Mouse (Mus musculus): ENCODE measurements around the gene Mgea5. TPM values are rescaled to one million over a fixed set of nuclear protein-coding genes. Genes with fewer than 3 reads are reported as not detected.
A peak's percentile ranks its signal among the peaks of the same experiment; 100 is the strongest.

The Mgea5 gene
- polyA plus RNA-seq, 1 experiment from 2014 or later, result 52.3 TPM

- DNase-seq (ENCODE audit: low spot score) (peak; percentile 60), ATAC-seq (ENCODE audit: low read depth) (peak; percentile 41; the same call in 1 of the 2 replicates)
- no peak within 1 kb of the TSS for H3K27ac ChIP-seq (replicated peaks; ENCODE audit: low read depth, low read length)
- peak within 1 kb of the TSS; percentile 76 for H3K4me2 ChIP-seq (ENCODE audit: low read depth, low read length)
- no peaks in the 10 kb centered on the region for H3K9me3 ChIP-seq (ENCODE audit: control insufficient read depth, low read length)
- peak within 1 kb of the TSS; percentile 39 for H3K4me3 ChIP-seq (ENCODE audit: low read depth, low read length)
- H3K4me1 ChIP-seq (ENCODE audit: control insufficient read depth, insufficient read depth, low read length), result peaks cover 12% of the 10 kb centered on the region
- peak within 1 kb of the TSS; percentile 40 for H3K9ac ChIP-seq (ENCODE audit: low read depth, low read length)
- H3K36me3 ChIP-seq (ENCODE audit: control insufficient read depth, insufficient read depth, low read length), result no peaks in the 10 kb centered on the region; the same call in 1 of the 2 replicates
- 3% methylated on average over 8 of the region's 29 CpGs for WGBS
- peaks cover 9% of the 10 kb centered on the region; the same call in 1 of the 2 replicates for H3K27me3 ChIP-seq (replicated peaks; ENCODE audit: control insufficient read depth, insufficient read depth, low read length)
Measured at GRCm38 (mm10) chr19:45815831-45816405, 32.3 kb upstream of the Mgea5 start, which contains the start of gene Kcnip2. Gene Kcnip2, minus strand, starts transcription at chr19:45816061.

GRCm38 (mm10) chr19:45815170-45815569 lies 31.5 kb upstream of the Mgea5 start:
- no peak for DNase-seq (ENCODE audit: low spot score)
- Histone ChIP-seq H3K27ac (replicated peaks; ENCODE audit: low read depth, low read length) (no peak overlapping the region), H3K27me3 (replicated peaks; ENCODE audit: control insufficient read depth, insufficient read depth, low read length) (peaks cover 9% of the 10 kb centered on the region; the same call in 1 of the 2 replicates), H3K36me3 (ENCODE audit: control insufficient read depth, insufficient read depth, low read length) (no peaks in the 10 kb centered on the region; the same call in 1 of the 2 replicates), H3K4me1 (ENCODE audit: control insufficient read depth, insufficient read depth, low read length) (peaks cover 12% of the 10 kb centered on the region), H3K9ac (ENCODE audit: low read depth, low read length) (no peak overlapping the region), H3K4me2 (ENCODE audit: low read depth, low read length) (peak overlapping the region; percentile 76), H3K4me3 (ENCODE audit: low read depth, low read length) (peak overlapping the region; percentile 39; the same call in 1 of the 2 replicates), H3K9me3 (ENCODE audit: control insufficient read depth, low read length) (no peaks in the 10 kb centered on the region)
- WGBS, result 57% methylated on average over 10 of the region's 10 CpGs
- no peak; the same call in 1 of the 2 replicates for ATAC-seq (ENCODE audit: low read depth)

- Histone ChIP-seq H3K9me3 (ENCODE audit: control insufficient read depth, low read length) (no peaks in the 10 kb centered on the region), H3K4me2 (ENCODE audit: low read depth, low read length) (no peak overlapping the region), H3K36me3 (ENCODE audit: control insufficient read depth, insufficient read depth, low read length) (no peaks in the 10 kb centered on the region; the same call in 1 of the 2 replicates), H3K4me1 (ENCODE audit: control insufficient read depth, insufficient read depth, low read length) (peaks cover 12% of the 10 kb centered on the region), H3K27ac (replicated peaks; ENCODE audit: low read depth, low read length) (no peak overlapping the region), H3K9ac (ENCODE audit: low read depth, low read length) (no peak overlapping the region), H3K27me3 (replicated peaks; ENCODE audit: control insufficient read depth, insufficient read depth, low read length) (peaks cover 9% of the 10 kb centered on the region; the same call in 1 of the 2 replicates), H3K4me3 (ENCODE audit: low read depth, low read length) (no peak overlapping the region)
- WGBS, result 20% methylated on average over 8 of the region's 12 CpGs
- ATAC-seq (ENCODE audit: low read depth) (0 out of 2 replicates have a peak, but pooled peaks have one; percentile 23), DNase-seq (ENCODE audit: low spot score) (peak; percentile 69)
Measured at GRCm38 (mm10) chr19:45813801-45814200, 30.2 kb upstream of the Mgea5 start.

- no peak overlapping the region for H3K4me2 ChIP-seq (ENCODE audit: low read depth, low read length)
- no peak overlapping the region for H3K9ac ChIP-seq (ENCODE audit: low read depth, low read length)
- no peaks in the 10 kb centered on the region for H3K9me3 ChIP-seq (ENCODE audit: control insufficient read depth, low read length)
- 11% methylated on average over 11 of the region's 11 CpGs for WGBS
- ATAC-seq (ENCODE audit: low read depth) (peak; percentile 36), DNase-seq (ENCODE audit: low spot score) (peak; percentile 64)
- no peak overlapping the region for H3K4me3 ChIP-seq (ENCODE audit: low read depth, low read length)
- peaks cover 12% of the 10 kb centered on the region for H3K4me1 ChIP-seq (ENCODE audit: control insufficient read depth, insufficient read depth, low read length)
- H3K27me3 ChIP-seq (replicated peaks; ENCODE audit: control insufficient read depth, insufficient read depth, low read length), result peaks cover 9% of the 10 kb centered on the region; the same call in 1 of the 2 replicates
- no peak overlapping the region for H3K27ac ChIP-seq (replicated peaks; ENCODE audit: low read depth, low read length)
- no peaks in the 10 kb centered on the region; the same call in 1 of the 2 replicates for H3K36me3 ChIP-seq (ENCODE audit: control insufficient read depth, insufficient read depth, low read length)
Measured at GRCm38 (mm10) chr19:45813263-45813662, 29.6 kb upstream of the Mgea5 start.

GRCm38 (mm10) chr19:45812673-45813252 lies 29.1 kb upstream of the Mgea5 start:
- H3K4me1 ChIP-seq (ENCODE audit: control insufficient read depth, insufficient read depth, low read length), result peaks cover 12% of the 10 kb centered on the region
- no peaks in the 10 kb centered on the region; the same call in 1 of the 2 replicates for H3K36me3 ChIP-seq (ENCODE audit: control insufficient read depth, insufficient read depth, low read length)
- no peak for ATAC-seq (ENCODE audit: low read depth)
- H3K9me3 ChIP-seq (ENCODE audit: control insufficient read depth, low read length), result no peaks in the 10 kb centered on the region
- H3K27ac ChIP-seq (replicated peaks; ENCODE audit: low read depth, low read length), result no peak overlapping the region
- peak overlapping the region; percentile 14; the same call in 1 of the 2 replicates for H3K4me3 ChIP-seq (ENCODE audit: low read depth, low read length)
- H3K27me3 ChIP-seq (replicated peaks; ENCODE audit: control insufficient read depth, insufficient read depth, low read length), result peaks cover 9% of the 10 kb centered on the region; the same call in 1 of the 2 replicates
- WGBS, result 19% methylated on average over 8 of the region's 8 CpGs
- no peak for DNase-seq (ENCODE audit: low spot score)
- no peak overlapping the region for H3K9ac ChIP-seq (ENCODE audit: low read depth, low read length)
- H3K4me2 ChIP-seq (ENCODE audit: low read depth, low read length), result peak overlapping the region; percentile 35

- H3K36me3 ChIP-seq (ENCODE audit: control insufficient read depth, insufficient read depth, low read length), result no peaks in the 10 kb centered on the region; the same call in 1 of the 2 replicates
- peak overlapping the region; percentile 14; the same call in 1 of the 2 replicates for H3K4me3 ChIP-seq (ENCODE audit: low read depth, low read length)
- peaks cover 12% of the 10 kb centered on the region; the same call in 1 of the 2 replicates for H3K4me1 ChIP-seq (ENCODE audit: control insufficient read depth, insufficient read depth, low read length)
- H3K9me3 ChIP-seq (ENCODE audit: control insufficient read depth, low read length), result no peaks in the 10 kb centered on the region
- ATAC-seq (ENCODE audit: low read depth) (peak; percentile 27; the same call in 1 of the 2 replicates), DNase-seq (ENCODE audit: low spot score) (peak; percentile 35)
- H3K27ac ChIP-seq (replicated peaks; ENCODE audit: low read depth, low read length), result no peak overlapping the region
- WGBS, result under 1% methylated on average over 15 of the region's 16 CpGs
- H3K27me3 ChIP-seq (replicated peaks; ENCODE audit: control insufficient read depth, insufficient read depth, low read length), result peaks cover 9% of the 10 kb centered on the region; the same call in 1 of the 2 replicates
- H3K9ac ChIP-seq (ENCODE audit: low read depth, low read length), result no peak overlapping the region
- H3K4me2 ChIP-seq (ENCODE audit: low read depth, low read length), result peak overlapping the region; percentile 35
Measured at GRCm38 (mm10) chr19:45812115-45812514, 28.5 kb upstream of the Mgea5 start.

GRCm38 (mm10) chr19:45811028-45811674 lies 27.5 kb upstream of the Mgea5 start:
- Histone ChIP-seq H3K27me3 (replicated peaks; ENCODE audit: control insufficient read depth, insufficient read depth, low read length) (peaks cover 9% of the 10 kb centered on the region; the same call in 1 of the 2 replicates), H3K27ac (replicated peaks; ENCODE audit: low read depth, low read length) (no peak overlapping the region), H3K36me3 (ENCODE audit: control insufficient read depth, insufficient read depth, low read length) (no peaks in the 10 kb centered on the region), H3K4me3 (ENCODE audit: low read depth, low read length) (no peak overlapping the region), H3K9me3 (ENCODE audit: control insufficient read depth, low read length) (no peaks in the 10 kb centered on the region), H3K4me2 (ENCODE audit: low read depth, low read length) (no peak overlapping the region), H3K4me1 (ENCODE audit: control insufficient read depth, insufficient read depth, low read length) (peaks cover 8% of the 10 kb centered on the region; the same call in 1 of the 2 replicates), H3K9ac (ENCODE audit: low read depth, low read length) (no peak overlapping the region)
- ATAC-seq (ENCODE audit: low read depth) (no peak), DNase-seq (ENCODE audit: low spot score) (no peak)
- WGBS, result 66% methylated on average over 12 of the region's 12 CpGs

- WGBS, result 90% methylated on average over 4 of the region's 4 CpGs
- Histone ChIP-seq H3K9me3 (ENCODE audit: control insufficient read depth, low read length) (no peaks in the 10 kb centered on the region), H3K27me3 (replicated peaks; ENCODE audit: control insufficient read depth, insufficient read depth, low read length) (0 out of 2 replicates have a peak, but pooled peaks cover 4% of the 10 kb centered on the region), H3K4me1 (ENCODE audit: control insufficient read depth, insufficient read depth, low read length) (no peaks in the 10 kb centered on the region), H3K27ac (replicated peaks; ENCODE audit: low read depth, low read length) (no peak overlapping the region), H3K4me3 (ENCODE audit: low read depth, low read length) (no peak overlapping the region), H3K9ac (ENCODE audit: low read depth, low read length) (no peak overlapping the region), H3K4me2 (ENCODE audit: low read depth, low read length) (no peak overlapping the region), H3K36me3 (ENCODE audit: control insufficient read depth, insufficient read depth, low read length) (no peaks in the 10 kb centered on the region)
- DNase-seq (ENCODE audit: low spot score) (no peak), ATAC-seq (ENCODE audit: low read depth) (no peak)
Measured at GRCm38 (mm10) chr19:45807732-45808131, 24.1 kb upstream of the Mgea5 start.

Measured in embryonic facial prominence, embryonic 14.5 days (tissue).